30 mouse cellular contexts compared by ENCODE assay signal in genomic region chr16:31076436-31076835, GRCm38 (mm10). TPM values are rescaled to one million over a fixed set of nuclear protein-coding genes. Genes with fewer than 3 reads are reported as not detected.
DNase-seq lines count a peak whose midpoint lies in the region; ATAC-seq and TF ChIP-seq lines count a peak whose summit lies in the region.
"Had no signal": no experiment of that assay in that cellular context is flagged by ENCODE, and none has a peak within 500 bp of the region (broad histone marks: within the 10 kb centered on the region; RNA-seq: fewer than 3 reads in every experiment).

No protein-coding gene starts in this region.

- TF ChIP-seq POLR2A in bone marrow macrophage, adult 2 months (IDR thresholded peaks at IDR 0.05; ENCODE audit: borderline replicate concordance, low read depth, low read length): no peak

- peak overlapping the region; percentile 60 for H3K4me3 ChIP-seq in megakaryocyte, embryonic 14.5 days (replicated peaks)
- H3K4me3 ChIP-seq in bone marrow macrophage, adult 2 months (ENCODE audit: insufficient read depth, low read length): no peak overlapping the region
- no peak overlapping the region for H3K4me3 ChIP-seq in limb, embryonic 10.5 days
- H3K4me3 ChIP-seq: embryonic facial prominence, embryonic 10.5 days; embryonic facial prominence, embryonic 13.5 days; forebrain, embryonic 10.5 days; forebrain, embryonic 13.5 days; gastrocnemius, adult 2 months; heart, embryonic 12.5 days; heart, embryonic 15.5 days had no signal

- H3K4me1 ChIP-seq in megakaryocyte, embryonic 14.5 days: peaks cover 55% of the 10 kb centered on the region
- peaks cover 26% of the 10 kb centered on the region for H3K4me1 ChIP-seq in bone marrow macrophage, adult 2 months (ENCODE audit: control insufficient read depth, insufficient read depth, low read length)
- H3K4me1 ChIP-seq in limb, embryonic 10.5 days: peaks cover 22% of the 10 kb centered on the region

- H3K36me3 ChIP-seq in megakaryocyte, embryonic 14.5 days (replicated peaks; ENCODE audit: low read length): peaks cover 22% of the 10 kb centered on the region
- H3K36me3 ChIP-seq in limb, embryonic 10.5 days: peaks cover 11% of the 10 kb centered on the region; the same call in 1 of the 2 replicates
- H3K36me3 ChIP-seq: heart, embryonic 15.5 days had no signal

- no peak overlapping the region for H3K27ac ChIP-seq in bone marrow macrophage, adult 2 months (ENCODE audit: insufficient read depth, low read depth, low read length)
- no peak overlapping the region for H3K27ac ChIP-seq in limb, embryonic 10.5 days
- H3K27ac ChIP-seq: embryonic facial prominence, embryonic 10.5 days; embryonic facial prominence, embryonic 13.5 days; forebrain, embryonic 10.5 days; forebrain, embryonic 13.5 days; gastrocnemius, adult 2 months; heart, embryonic 15.5 days; hindbrain, embryonic 14.5 days; hindbrain, postnatal 0 days had no signal

- peak; percentile 30 for DNase-seq in testis, postnatal 10 days (ENCODE audit: low spot score)
- DNase-seq in testis, postnatal 14 days (ENCODE audit: low spot score): no peak
- DNase-seq in urinary bladder, adult 18-20 months (ENCODE audit: low spot score in 2 of 2): no peak
- no peak for DNase-seq in limb, embryonic 10.5 days (ENCODE audit: low spot score)
- DNase-seq: adrenal gland, postnatal 10 days; adrenal gland, postnatal 36 days; cerebellum, adult 11-12 months; cerebellum, adult 8-10 months; cerebellum, postnatal 10 days; cerebellum, postnatal 36 days; embryo, embryonic 11 days; gastrocnemius, adult 2 months; gastrocnemius, postnatal 14 days; heart, adult 18-20 months; heart, postnatal 10 days; heart, postnatal 4 days had no signal

- WGBS in limb, embryonic 10.5 days: 86% methylated on average over 8 of the region's 8 CpGs

- TF ChIP-seq CTCF in bone marrow macrophage, adult 2 months (IDR thresholded peaks at IDR 0.05; ENCODE audit: low read depth, low read length): 0 out of 2 replicates have a peak, but pooled peaks have one; percentile 5

- no peaks in the 10 kb centered on the region for H3K9me3 ChIP-seq in megakaryocyte, embryonic 14.5 days
- no peaks in the 10 kb centered on the region for H3K9me3 ChIP-seq in limb, embryonic 10.5 days (replicated peaks)
- H3K9me3 ChIP-seq: embryonic facial prominence, embryonic 10.5 days; embryonic facial prominence, embryonic 13.5 days; forebrain, embryonic 10.5 days; forebrain, embryonic 13.5 days; heart, embryonic 12.5 days; heart, embryonic 15.5 days had no signal

- no peaks in the 10 kb centered on the region for H3K27me3 ChIP-seq in megakaryocyte, embryonic 14.5 days (replicated peaks)
- no peaks in the 10 kb centered on the region for H3K27me3 ChIP-seq in limb, embryonic 10.5 days (ENCODE audit: low read depth, poor library complexity, severe bottlenecking)
- H3K27me3 ChIP-seq: embryonic facial prominence, embryonic 13.5 days; forebrain, embryonic 13.5 days; heart, embryonic 12.5 days; heart, embryonic 15.5 days; Patski had no signal

- no peak for ATAC-seq in megakaryocyte, adult 5-6 weeks (ENCODE audit: poor library complexity, severe bottlenecking)
- ATAC-seq: forebrain, embryonic 13.5 days; forebrain, embryonic 16.5 days; hindbrain, postnatal 0 days; inflammation-experienced regulatory T-cells, adult 6 months; Patski had no signal

RNA-seq across cellular contexts. Expression of gene Xxylt1, which starts 4.8 kb away (rescaled TPM):
- polyA plus RNA-seq in megakaryocyte, embryonic 14.5 days (2012; ENCODE audit: insufficient read depth, low replicate concordance): 0.94 and 2.2 TPM in 2 replicates
- 8.1 and 9.8 TPM in 2 replicates for total RNA-seq in megakaryocyte, adult 5-6 weeks (2015)
- total RNA-seq in megakaryocyte, adult 5-6 weeks (2017): 4.6 and 5.1 TPM in 2 replicates
- 12.5 and 12.7 TPM in 2 replicates for polyA plus RNA-seq in bone marrow macrophage, adult 2 months (2012; ENCODE audit: insufficient read depth, insufficient read length, missing spikeins)
- 16.4 and 16.6 TPM in 2 replicates for polyA plus RNA-seq in limb, embryonic 10.5 days (2016; fragmentation: Nextera tagmentation; extraction: Ambion mirVana)
